Mouse (Mus musculus) midbrain, embryonic 12.5 days (tissue): Measurements from ENCODE around the gene 2610001J05Rik. TPM values are rescaled to one million over a fixed set of nuclear protein-coding genes. Genes with fewer than 3 reads are reported as not detected.

Experiments
- ATAC-seq: fragments of 200-750 bp; cut with Nextera tagmentation; 2 replicates; pipeline ENCODE4 v1.8.0; 2017; ENCODE audit warnings: low read depth, moderate TSS enrichment, moderate library complexity; ENCODE audit not compliant: low FRiP score
- H3K27ac ChIP-seq: fragments of 300-500 bp; sonication (generic); replicated peaks from 2 replicates; pipeline ENCODE4 v1.5.1; 2016; ENCODE audit warnings: mild to moderate bottlenecking
- H3K27me3 ChIP-seq: fragments of 300-500 bp; sonication (generic); 2 replicates; pipeline ENCODE4 v1.6.1; 2016; ENCODE audit warnings: mild to moderate bottlenecking
- H3K36me3 ChIP-seq: fragments of 300-500 bp; sonication (generic); 2 replicates; pipeline ENCODE4 v1.6.1; 2016
- H3K4me1 ChIP-seq: fragments of 300-500 bp; sonication (generic); 2 replicates; pipeline ENCODE4 v1.6.1; 2016
- H3K4me2 ChIP-seq: fragments of 300-500 bp; sonication (generic); replicated peaks from 2 replicates; pipeline ENCODE4 v1.6.1; 2016; ENCODE audit warnings: mild to moderate bottlenecking, moderate library complexity
- H3K4me3 ChIP-seq: fragments of 300-500 bp; sonication (generic); 2 replicates; pipeline ENCODE4 v1.5.1; 2016; ENCODE audit warnings: mild to moderate bottlenecking
- H3K9ac ChIP-seq: fragments of 300-500 bp; sonication (generic); replicated peaks from 2 replicates; pipeline ENCODE4 v1.6.1; 2016; ENCODE audit warnings: mild to moderate bottlenecking, moderate library complexity
- H3K9me3 ChIP-seq: fragments of 300-500 bp; sonication (generic); 2 replicates; pipeline ENCODE4 v1.6.1; 2016; ENCODE audit warnings: mild to moderate bottlenecking
- WGBS: fragments of 180-500 bp; shearing (Covaris S2); methylation state at CpG from one replicate; pipeline ENCODE4 v1.1.7; 2016; 5-methylcytosine and 5-hydroxymethylcytosine counted together
- polyA plus RNA-seq: library from polyadenylated mRNA; unstranded; fragments of >200 nt; fragmentation: Nextera tagmentation; extraction: Ambion mirVana; gene quantifications from 2 replicates; pipeline ENCODE4 v1.2.1, GENCODE M21; 2016

Gene 2610001J05Rik
- polyA plus RNA-seq, result 95.1 and 98.4 TPM in 2 replicates

DNA sequence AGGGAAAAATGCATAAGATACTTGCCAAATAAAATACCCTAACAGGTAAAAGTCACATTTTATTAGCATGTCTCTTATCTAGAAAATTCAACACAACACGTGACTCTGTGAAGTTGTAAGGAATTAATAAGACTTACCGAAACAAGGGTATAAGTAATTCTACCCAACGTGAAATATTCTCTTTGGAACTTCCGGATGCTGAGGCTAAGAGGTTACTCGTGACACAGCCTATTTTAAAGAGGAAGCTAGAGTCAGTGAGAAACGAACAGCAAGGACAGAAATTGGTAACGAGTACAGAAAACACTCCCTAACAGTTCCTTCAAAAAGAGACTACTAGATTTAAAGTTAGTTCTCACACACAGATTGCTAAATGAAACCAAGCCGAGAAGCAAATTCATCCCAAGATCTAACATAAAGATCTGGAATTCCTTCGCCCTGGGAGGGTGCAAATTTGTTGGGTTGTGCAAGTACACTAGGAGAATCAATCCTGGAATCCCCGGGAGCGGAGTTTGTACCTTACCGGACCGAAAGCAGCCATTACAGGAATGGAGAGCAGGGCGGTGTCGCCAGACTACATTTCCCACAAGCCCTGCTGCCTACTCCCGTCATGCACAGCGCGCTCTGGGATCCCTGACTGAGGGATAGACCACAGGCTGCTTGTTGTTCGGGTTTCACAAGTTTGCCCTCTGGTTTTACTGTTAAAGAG is at the start of gene 2610001J05Rik:
Gene 2610001J05Rik (minus strand): TSS at position 600 of the 706 bp plus-strand sequence.
- WGBS, result 1% methylated on average over 19 of the region's 19 CpGs
- Histone ChIP-seq H3K9me3 (no peaks in the 10 kb centered on the region), H3K4me1 (peaks cover 7% of the 10 kb centered on the region), H3K36me3 (no peaks in the 10 kb centered on the region), H3K27me3 (no peaks in the 10 kb centered on the region), H3K9ac (peak within 1 kb of the TSS; percentile 68), H3K27ac (peak within 1 kb of the TSS; percentile 46; the same call in 1 of the 2 replicates), H3K4me3 (peak within 1 kb of the TSS; percentile 60), H3K4me2 (peak within 1 kb of the TSS; percentile 60)
- peak; percentile 100 for ATAC-seq

DNA sequence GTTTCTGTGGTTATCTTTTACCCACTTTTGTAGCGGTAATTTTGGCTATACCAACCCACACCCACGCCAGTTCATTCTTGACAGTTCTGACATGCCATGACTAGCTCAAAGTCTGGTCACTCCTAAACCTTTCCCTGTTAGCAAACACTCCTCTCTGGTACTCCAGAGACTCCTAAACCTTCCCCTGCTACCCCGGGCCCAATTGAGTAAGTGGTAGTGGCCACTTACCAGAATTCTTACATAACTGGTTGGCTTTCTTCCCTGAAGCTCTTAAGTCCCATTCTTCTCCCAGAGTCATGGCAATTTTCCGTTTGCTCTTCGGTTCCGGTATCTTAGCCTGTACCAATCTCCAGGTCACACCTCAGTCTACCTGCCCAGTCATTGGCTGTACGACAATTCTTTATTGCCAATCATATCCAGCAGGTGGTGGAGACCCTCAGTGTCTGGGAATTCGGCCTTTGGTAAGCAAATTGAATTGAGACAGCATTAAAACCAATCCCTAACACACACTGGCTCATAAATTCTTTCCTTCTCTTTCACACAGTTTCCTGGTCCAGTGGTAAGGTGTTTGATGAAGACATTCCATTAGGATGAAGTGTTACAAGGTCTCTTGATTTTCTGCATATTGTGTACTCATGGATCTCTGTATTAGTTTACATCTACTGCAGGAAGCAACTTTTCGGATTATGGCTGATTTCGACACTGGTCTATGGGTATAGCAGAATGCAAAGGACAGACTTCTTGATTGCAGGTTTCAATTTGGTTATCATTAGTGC is 38.6 kb upstream of the 2610001J05Rik start:
- H3K4me3 ChIP-seq, result no peak overlapping the region
- no peaks in the 10 kb centered on the region for H3K4me1 ChIP-seq
- no peak overlapping the region for H3K4me2 ChIP-seq
- no peak overlapping the region for H3K9ac ChIP-seq
- ATAC-seq, result no peak
- H3K36me3 ChIP-seq, result no peaks in the 10 kb centered on the region
- no peak overlapping the region for H3K27ac ChIP-seq
- 92% methylated on average over 10 of the region's 10 CpGs for WGBS
- H3K9me3 ChIP-seq, result no peaks in the 10 kb centered on the region
- no peaks in the 10 kb centered on the region for H3K27me3 ChIP-seq

DNA sequence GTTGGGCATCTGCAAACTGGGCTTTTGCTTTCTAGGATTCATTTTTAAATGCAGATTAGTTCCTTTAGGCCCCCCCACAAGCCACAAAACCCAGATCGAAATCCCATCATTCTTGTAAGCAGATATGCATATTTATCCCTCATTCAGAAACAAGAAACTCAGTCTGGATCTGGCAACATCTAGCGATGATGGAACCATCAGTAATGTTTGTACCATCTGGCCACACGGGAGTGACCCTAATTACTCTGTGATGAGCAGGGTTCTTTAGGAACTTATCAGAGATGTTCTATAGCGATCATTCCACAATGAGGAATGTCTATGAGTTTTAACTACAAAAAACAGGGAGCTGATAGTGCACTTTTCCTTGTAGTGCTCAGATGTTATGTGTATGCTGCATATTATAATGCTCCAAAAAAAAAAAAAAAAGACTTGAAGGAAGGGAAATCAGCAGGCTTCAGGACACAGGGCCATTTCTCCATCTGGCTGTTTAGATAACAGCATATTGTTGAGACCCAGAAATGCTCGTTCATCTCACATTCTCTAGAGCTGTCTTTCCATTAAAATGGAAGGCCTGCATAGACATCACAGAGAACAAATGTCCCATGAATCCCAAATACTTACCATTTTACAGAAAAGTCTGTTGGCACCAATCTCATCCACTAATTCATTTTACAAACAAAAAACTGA is 31.8 kb upstream of the 2610001J05Rik start:
- H3K4me3 ChIP-seq, result no peak overlapping the region
- WGBS, result 81% methylated on average over 5 of the region's 5 CpGs

DNA sequence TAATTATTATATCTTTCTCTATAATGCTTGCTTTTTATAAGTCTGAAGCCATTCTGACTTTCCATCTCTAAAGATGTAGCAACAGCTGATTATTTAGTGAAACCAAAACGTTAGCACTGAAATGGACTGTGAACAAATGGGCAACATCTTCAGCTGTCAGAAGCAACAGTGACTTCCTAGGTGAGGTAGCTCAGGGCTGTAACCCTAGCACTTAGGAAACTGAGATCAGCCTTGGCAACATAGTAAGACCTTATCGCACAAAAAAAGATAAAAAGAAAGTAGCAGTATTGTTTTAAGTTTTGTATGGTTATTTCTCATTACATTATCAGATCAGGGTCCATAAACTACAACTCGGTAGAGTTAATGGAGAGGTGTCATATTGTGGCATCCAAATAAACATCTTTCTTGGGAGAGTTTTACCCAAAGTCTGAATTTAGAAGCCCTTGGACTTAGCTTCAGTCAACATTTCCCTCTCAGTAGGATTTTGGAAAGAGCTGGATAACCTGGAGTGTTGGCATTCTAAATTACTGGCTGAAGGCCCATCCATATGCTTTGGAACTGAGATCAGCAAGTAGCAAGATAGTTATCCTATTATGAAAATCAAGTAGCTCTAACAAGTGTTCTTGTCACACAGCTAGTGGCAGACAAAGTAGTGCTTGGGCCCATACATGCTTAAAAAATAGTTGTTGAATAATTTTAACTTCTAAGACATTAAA is 13.7 kb upstream of the 2610001J05Rik start:
- no peak overlapping the region for H3K27ac ChIP-seq
- H3K4me1 ChIP-seq, result no peaks in the 10 kb centered on the region

More for the DNA sequence above, 31.8 kb upstream of the 2610001J05Rik start:
- Histone ChIP-seq H3K9ac (no peak overlapping the region), H3K36me3 (no peaks in the 10 kb centered on the region), H3K4me1 (no peaks in the 10 kb centered on the region), H3K27ac (no peak overlapping the region), H3K27me3 (no peaks in the 10 kb centered on the region), H3K4me2 (no peak overlapping the region), H3K9me3 (no peaks in the 10 kb centered on the region)
- ATAC-seq, result no peak

DNA sequence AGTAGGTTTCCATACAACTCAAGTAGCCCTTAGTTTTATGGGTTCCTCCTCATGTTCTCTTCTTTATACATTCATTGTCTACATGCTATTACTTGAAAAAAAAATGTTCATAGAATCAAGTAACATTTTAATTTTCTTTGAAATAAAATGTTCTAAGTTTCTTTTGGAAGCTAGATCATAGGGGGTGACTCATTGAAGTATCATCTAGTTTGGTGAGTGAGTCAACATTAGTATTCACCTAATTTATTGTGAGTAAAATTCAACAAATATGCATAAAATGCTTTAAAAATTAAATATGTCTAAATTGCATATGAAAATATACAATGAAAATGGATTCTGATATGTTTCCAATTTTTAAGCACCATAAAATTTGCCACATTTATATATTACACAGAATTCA is 11.6 kb upstream of the 2610001J05Rik start:
- no peak overlapping the region for H3K4me2 ChIP-seq
- no peaks in the 10 kb centered on the region for H3K36me3 ChIP-seq
- H3K9me3 ChIP-seq, result no peaks in the 10 kb centered on the region
- ATAC-seq, result no peak
- no peaks in the 10 kb centered on the region for H3K27me3 ChIP-seq
- H3K27ac ChIP-seq, result no peak overlapping the region
- H3K4me1 ChIP-seq, result no peaks in the 10 kb centered on the region
- H3K9ac ChIP-seq, result no peak overlapping the region
- no peak overlapping the region for H3K4me3 ChIP-seq

More for the DNA sequence above, 13.7 kb upstream of the 2610001J05Rik start:
- no peaks in the 10 kb centered on the region for H3K9me3 ChIP-seq
- no peak for ATAC-seq
- H3K9ac ChIP-seq, result no peak overlapping the region
- H3K27me3 ChIP-seq, result no peaks in the 10 kb centered on the region
- no peak overlapping the region for H3K4me2 ChIP-seq
- H3K4me3 ChIP-seq, result no peak overlapping the region
- 85% methylated on average over 3 of the region's 3 CpGs for WGBS
- no peaks in the 10 kb centered on the region for H3K36me3 ChIP-seq

DNA sequence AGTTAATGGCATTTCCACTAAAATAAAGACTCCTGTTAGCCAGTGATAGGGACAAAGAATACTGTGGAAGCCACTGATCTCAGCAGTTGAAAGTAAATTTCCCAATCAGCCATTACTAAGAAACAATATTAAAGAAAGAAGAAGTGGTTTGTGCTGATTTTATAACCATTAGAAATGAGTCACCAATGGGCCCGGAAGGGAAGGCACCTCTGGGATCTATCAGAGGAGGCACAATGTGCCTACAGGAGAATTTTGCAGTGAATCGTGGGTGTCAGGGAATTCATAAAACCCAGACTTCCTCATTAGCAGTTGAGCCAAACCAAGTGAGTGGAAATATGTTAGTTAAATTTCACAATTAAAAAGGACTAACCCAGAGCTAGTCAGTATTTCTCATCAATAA is 2.6 kb upstream of the 2610001J05Rik start:
- WGBS, result 87% methylated on average over 2 of the region's 2 CpGs

DNA sequence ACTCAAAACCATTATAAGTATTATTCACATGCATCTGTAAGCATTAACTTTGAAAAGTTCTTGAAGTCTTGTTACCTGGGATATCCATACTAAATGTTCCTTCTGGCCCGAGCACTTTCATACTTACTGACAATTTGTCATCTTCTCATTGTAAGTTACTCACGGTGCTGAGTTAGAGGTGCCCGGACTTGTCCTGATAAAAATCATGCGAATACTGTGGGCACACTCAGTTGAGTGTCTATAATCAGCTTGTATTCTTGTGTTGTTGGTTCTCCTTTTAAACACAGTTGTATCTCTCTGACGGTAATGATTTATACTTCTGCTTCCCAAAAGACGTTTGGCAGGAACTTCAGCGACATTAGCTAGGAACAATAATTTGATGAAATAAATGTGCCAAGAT is 758 bp upstream of the 2610001J05Rik start:
- Histone ChIP-seq H3K27ac (no peak overlapping the region), H3K4me3 (no peak overlapping the region), H3K4me1 (peaks cover 7% of the 10 kb centered on the region), H3K27me3 (no peaks in the 10 kb centered on the region), H3K36me3 (no peaks in the 10 kb centered on the region), H3K9ac (no peak overlapping the region), H3K9me3 (no peaks in the 10 kb centered on the region), H3K4me2 (peak overlapping the region; percentile 60)
- no peak for ATAC-seq
- WGBS, result 84% methylated on average over 7 of the region's 7 CpGs

More for the DNA sequence above, 2.6 kb upstream of the 2610001J05Rik start:
- ATAC-seq, result no peak
- Histone ChIP-seq H3K4me1 (peaks cover 7% of the 10 kb centered on the region), H3K27ac (no peak overlapping the region), H3K4me2 (no peak overlapping the region), H3K9ac (no peak overlapping the region), H3K4me3 (no peak overlapping the region), H3K9me3 (no peaks in the 10 kb centered on the region), H3K27me3 (no peaks in the 10 kb centered on the region), H3K36me3 (no peaks in the 10 kb centered on the region)

DNA sequence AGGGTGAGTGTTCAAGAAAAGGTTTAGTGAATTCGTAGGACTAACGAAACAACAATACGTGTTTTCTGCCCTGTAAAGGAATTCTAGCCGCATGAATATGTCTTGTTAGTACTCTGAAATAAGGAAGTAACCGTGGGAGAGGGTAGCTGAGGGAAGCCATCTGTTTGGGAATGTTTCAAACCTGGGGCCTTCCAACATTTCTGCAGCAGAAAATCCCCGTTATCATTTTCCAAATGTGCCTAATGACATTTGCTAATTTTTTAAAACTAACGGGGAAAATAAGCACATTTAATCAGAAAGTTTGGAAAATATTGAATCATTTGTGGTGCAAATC is 274 bp upstream of the 2610001J05Rik start:
- Histone ChIP-seq H3K9me3 (no peaks in the 10 kb centered on the region), H3K27me3 (no peaks in the 10 kb centered on the region), H3K9ac (peak overlapping the region; percentile 68; the same call in 1 of the 2 replicates), H3K4me3 (peak overlapping the region; percentile 60), H3K36me3 (no peaks in the 10 kb centered on the region), H3K27ac (peak overlapping the region; percentile 46; the same call in 1 of the 2 replicates), H3K4me1 (peaks cover 7% of the 10 kb centered on the region), H3K4me2 (peak overlapping the region; percentile 60)
- peak; percentile 81 for ATAC-seq
- WGBS, result 2% methylated on average over 7 of the region's 7 CpGs

DNA sequence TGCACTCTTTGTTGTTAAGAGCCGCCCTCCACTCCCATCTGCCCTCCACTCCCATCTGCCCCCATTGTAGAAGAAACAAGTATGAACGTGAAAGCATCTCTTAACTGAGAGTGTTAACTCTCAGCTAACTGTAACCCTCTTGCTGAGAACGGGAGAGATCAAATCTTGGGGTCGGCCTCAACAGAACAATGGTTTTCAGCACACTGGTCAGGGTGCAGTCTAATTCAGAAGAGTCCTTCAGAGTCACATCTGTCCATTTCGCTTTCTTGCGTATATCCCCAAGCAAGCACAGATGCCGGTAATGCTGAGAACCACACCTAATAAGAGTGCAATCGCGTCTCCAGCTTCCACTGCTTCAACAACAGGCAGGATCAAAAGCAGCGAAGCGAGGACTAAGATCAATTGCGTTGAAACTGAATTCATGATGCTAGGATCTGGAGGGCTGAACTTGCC is 1.0 kb downstream of the 2610001J05Rik start:
- H3K27me3 ChIP-seq, result no peaks in the 10 kb centered on the region
- peak overlapping the region; percentile 39 for H3K4me3 ChIP-seq
- peak; percentile 31 for ATAC-seq
- no peaks in the 10 kb centered on the region for H3K36me3 ChIP-seq
- H3K9me3 ChIP-seq, result no peaks in the 10 kb centered on the region
- peak overlapping the region; percentile 53 for H3K9ac ChIP-seq
- H3K27ac ChIP-seq, result no peak overlapping the region; the same call in 1 of the 2 replicates
- 28% methylated on average over 12 of the region's 12 CpGs for WGBS
- peak overlapping the region; percentile 60 for H3K4me2 ChIP-seq
- H3K4me1 ChIP-seq, result peaks cover 7% of the 10 kb centered on the region

DNA sequence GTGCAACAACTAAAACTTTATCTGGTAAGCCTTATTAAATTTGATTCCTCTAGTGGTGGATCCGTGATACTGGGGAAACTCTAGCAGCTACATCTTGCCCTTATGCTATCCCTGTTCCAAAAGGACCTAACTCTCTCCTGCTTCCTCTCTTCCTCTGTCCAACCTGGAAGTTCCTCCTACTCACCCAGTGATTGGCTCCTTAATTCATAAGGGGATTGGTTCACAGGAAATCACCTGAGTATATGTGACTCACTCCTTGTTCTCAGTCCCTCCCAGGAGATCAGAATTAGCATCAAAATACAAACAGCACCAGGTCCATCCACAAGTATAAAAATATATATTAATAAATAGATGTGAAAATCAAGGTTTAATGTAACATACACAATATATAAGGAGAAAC is 10.7 kb downstream of the 2610001J05Rik start:
- Histone ChIP-seq H3K4me1 (no peaks in the 10 kb centered on the region), H3K36me3 (no peaks in the 10 kb centered on the region), H3K9me3 (no peaks in the 10 kb centered on the region), H3K27me3 (no peaks in the 10 kb centered on the region), H3K4me2 (no peak overlapping the region), H3K27ac (no peak overlapping the region), H3K4me3 (no peak overlapping the region), H3K9ac (no peak overlapping the region)
- WGBS, result 85% methylated on average over 1 of the region's 1 CpGs
- ATAC-seq, result no peak

DNA sequence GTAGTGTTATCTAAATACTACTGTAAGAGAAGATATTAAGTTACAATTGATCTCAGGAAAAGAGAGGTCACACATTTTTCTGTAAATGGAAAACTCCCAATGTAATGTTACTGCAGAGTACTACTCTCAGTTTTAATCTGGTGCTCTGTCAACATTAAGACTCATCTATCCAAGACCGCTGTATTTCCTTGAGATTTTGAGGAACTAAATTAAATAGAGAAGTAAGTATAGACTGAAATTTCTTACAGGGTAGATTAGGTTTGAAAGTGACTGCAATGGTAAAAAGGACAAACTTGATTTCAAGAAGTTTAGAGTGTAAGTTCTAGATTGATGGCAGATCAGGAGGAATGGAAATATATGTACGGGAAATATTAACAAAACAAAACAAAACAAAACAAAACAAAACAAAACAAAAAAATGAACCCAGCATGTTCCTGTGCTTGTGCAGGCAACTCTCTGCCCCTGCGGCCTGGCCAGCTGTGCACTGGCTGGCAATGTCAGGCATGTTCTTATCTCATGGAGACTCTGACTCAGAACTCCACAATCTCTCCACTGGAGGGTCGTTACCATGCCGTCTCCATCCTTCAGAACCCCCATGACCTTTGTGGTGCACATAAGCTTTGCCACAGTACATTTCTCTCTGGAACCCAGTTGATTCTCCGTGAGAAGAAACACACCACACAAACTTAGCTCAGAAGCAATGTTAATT is 11.3 kb downstream of the 2610001J05Rik start:
- Histone ChIP-seq H3K27ac (no peak overlapping the region), H3K4me3 (no peak overlapping the region), H3K36me3 (no peaks in the 10 kb centered on the region), H3K9me3 (no peaks in the 10 kb centered on the region), H3K4me1 (no peaks in the 10 kb centered on the region), H3K4me2 (no peak overlapping the region), H3K27me3 (no peaks in the 10 kb centered on the region), H3K9ac (no peak overlapping the region)
- 89% methylated on average over 6 of the region's 6 CpGs for WGBS
- ATAC-seq, result no peak
